Mouse (Mus musculus) skeletal muscle tissue, adult 2 months (tissue): ENCODE measurements around the gene Gm13088.
"Not testable (repeated sequence)": the region's sequence is repeated elsewhere in the genome, so short reads cannot be mapped to it uniquely, and the experiment has no call there.

Experiments used
- DNase-seq: peaks from one replicate; pipeline ENCODE4 v3.0.0-alpha.2; 2012; ENCODE audit warnings: low read depth, low spot score

Gene Gm13088

GRCm38 (mm10) chr4:143657146-143657545, at the start of gene Gm13088:
Gene Gm13088, minus strand, starts transcription at chr4:143657246.
- DNase-seq: not testable (repeated sequence)

GRCm38 (mm10) chr4:143702611-143703010, 45.6 kb upstream of the Gm13088 start, which contains the start of gene Gm13089:
Gene Gm13089, minus strand, starts transcription at chr4:143702711.
- DNase-seq: no peak

- not testable (repeated sequence) for DNase-seq
Measured at GRCm38 (mm10) chr4:143618101-143618500, 38.9 kb downstream of the Gm13088 start.

- not testable (repeated sequence) for DNase-seq
Measured at GRCm38 (mm10) chr4:143614703-143615102, 42.3 kb downstream of the Gm13088 start, which contains the start of gene Gm13083. Gene Gm13083, plus strand, starts transcription at chr4:143615003.

GRCm38 (mm10) chr4:143611927-143612326, 45.1 kb downstream of the Gm13088 start:
- DNase-seq: not testable (repeated sequence)
